Mouse (Mus musculus) hindbrain, embryonic 14.5 days (tissue): ENCODE data around the gene Slc22a3. TPM values are rescaled to one million over a fixed set of nuclear protein-coding genes. Genes with fewer than 3 reads are reported as not detected.

Source experiments
- ATAC-seq: fragments of 200-750 bp; cut with Nextera tagmentation; 2 replicates; pipeline ENCODE4 v1.8.0; 2017; ENCODE audit warnings: moderate number of reproducible peaks, mild to moderate bottlenecking, moderate TSS enrichment, moderate library complexity; ENCODE audit not compliant: low FRiP score
- DNase-seq: peaks from one replicate; pipeline ENCODE4 v3.0.0-alpha.2; 2015; ENCODE audit warnings: low spot score
- H3K27ac ChIP-seq: fragments of 300-500 bp; sonication (generic); 2 replicates; pipeline ENCODE4 v1.5.1; 2014; ENCODE audit warnings: mild to moderate bottlenecking, moderate library complexity
- H3K27me3 ChIP-seq: fragments of 300-500 bp; sonication (generic); 2 replicates; pipeline ENCODE4 v1.6.1; 2014; ENCODE audit warnings: mild to moderate bottlenecking, low read length, mixed read lengths; ENCODE audit not compliant: control insufficient read depth, insufficient read depth
- H3K36me3 ChIP-seq: fragments of 300-500 bp; sonication (generic); replicated peaks from 2 replicates; pipeline ENCODE4 v1.6.1; 2014; ENCODE audit not compliant: control insufficient read depth, insufficient read depth
- H3K4me1 ChIP-seq: fragments of 300-500 bp; sonication (generic); replicated peaks from 2 replicates; pipeline ENCODE4 v1.6.1; 2014; ENCODE audit warnings: antibody characterized with exemption, low read length, mixed read lengths; ENCODE audit not compliant: control insufficient read depth, insufficient read depth
- H3K4me2 ChIP-seq: fragments of 300-500 bp; sonication (generic); replicated peaks from 2 replicates; pipeline ENCODE4 v1.6.1; 2014; ENCODE audit warnings: mild to moderate bottlenecking, moderate library complexity
- H3K4me3 ChIP-seq: fragments of 300-500 bp; sonication (generic); replicated peaks from 2 replicates; pipeline ENCODE4 v1.5.1; 2014; ENCODE audit warnings: mild to moderate bottlenecking, low read length
- H3K9ac ChIP-seq: fragments of 300-500 bp; sonication (generic); 2 replicates; pipeline ENCODE4 v1.6.1; 2014
- H3K9me3 ChIP-seq: fragments of 300-500 bp; sonication (generic); 2 replicates; pipeline ENCODE4 v1.6.1; 2016; ENCODE audit warnings: low read length; ENCODE audit not compliant: control insufficient read depth
- WGBS: fragments of 180-500 bp; shearing (Covaris S2); extraction: QIAGEN DNeasy Blood & Tissue Kit; methylation state at CpG from one replicate; pipeline ENCODE4 v1.1.7; 2014; 5-methylcytosine and 5-hydroxymethylcytosine counted together
- polyA plus RNA-seq: library from polyadenylated mRNA; unstranded; fragments of >200 nt; fragmentation: Nextera tagmentation; extraction: Ambion mirVana; gene quantifications from 2 replicates; pipeline ENCODE4 v1.2.1, GENCODE M21; 2014

Gene Slc22a3
- polyA plus RNA-seq, 1 experiment from 2014 or later, result 0.82 TPM

DNA sequence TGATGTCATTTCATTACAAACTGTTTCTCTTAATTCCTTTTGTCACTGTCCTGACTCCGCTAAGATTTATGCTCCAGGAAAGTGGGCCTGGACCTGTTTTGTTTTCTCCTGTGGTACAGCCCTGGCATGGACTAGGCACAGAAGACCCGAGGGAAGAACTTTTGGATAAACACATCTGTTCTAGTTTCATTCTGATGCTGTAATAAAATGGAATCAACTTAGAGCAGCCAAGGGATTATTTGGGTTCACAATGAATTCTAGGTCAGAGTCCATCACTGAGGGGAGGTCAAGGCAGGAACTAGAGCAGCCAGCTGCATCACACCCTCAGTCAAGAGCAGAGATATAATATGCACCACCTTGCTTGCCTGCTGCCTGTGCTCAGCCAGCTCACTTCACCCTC is 119.7 kb downstream of the Slc22a3 start:
- ATAC-seq (no peak), DNase-seq (no peak)
- H3K36me3 ChIP-seq, result no peaks in the 10 kb centered on the region
- no peak overlapping the region for H3K27ac ChIP-seq
- no peaks in the 10 kb centered on the region for H3K27me3 ChIP-seq
- no peak overlapping the region for H3K4me2 ChIP-seq
- 89% methylated on average over 2 of the region's 2 CpGs for WGBS
- H3K9me3 ChIP-seq, result no peaks in the 10 kb centered on the region
- no peak overlapping the region for H3K4me3 ChIP-seq
- H3K4me1 ChIP-seq, result no peaks in the 10 kb centered on the region
- no peak overlapping the region for H3K9ac ChIP-seq

DNA sequence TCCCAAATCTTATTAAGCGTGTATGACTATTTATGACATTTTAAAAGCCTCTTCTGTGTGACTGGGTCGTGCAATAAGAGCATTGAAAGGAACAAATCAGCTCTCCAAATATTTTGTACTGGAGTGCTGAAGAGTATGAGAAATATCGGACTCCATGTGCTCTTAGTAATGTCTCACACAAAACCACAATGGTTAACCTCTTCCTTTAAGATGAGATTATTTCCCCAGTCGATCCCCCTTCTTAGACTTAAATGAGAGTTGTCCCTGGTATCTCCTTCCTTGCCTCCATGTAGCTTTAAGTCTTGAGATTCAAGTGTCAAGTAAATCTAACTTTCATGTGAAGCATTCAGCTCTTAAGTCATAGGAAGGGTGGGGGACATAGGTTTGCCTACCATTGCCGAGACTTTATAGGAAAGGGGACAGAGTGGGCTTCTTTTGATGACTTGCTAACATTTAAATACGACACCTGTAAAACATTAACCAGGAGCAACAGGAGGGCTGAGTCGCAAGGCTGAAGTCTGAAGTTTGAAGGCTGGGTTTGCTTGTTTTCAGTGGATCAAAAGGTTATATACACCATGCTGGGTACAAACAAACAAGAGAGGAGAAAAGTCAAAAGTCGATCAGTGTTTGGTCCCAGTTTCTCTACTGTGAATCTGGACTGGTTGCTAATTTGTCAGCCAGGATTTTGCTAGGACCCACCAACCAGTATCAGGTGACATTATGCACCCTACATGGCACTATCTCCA is 122.3 kb downstream of the Slc22a3 start:
- Histone ChIP-seq H3K9ac (no peak overlapping the region), H3K9me3 (no peaks in the 10 kb centered on the region), H3K4me3 (no peak overlapping the region), H3K4me2 (no peak overlapping the region), H3K36me3 (no peaks in the 10 kb centered on the region), H3K27ac (no peak overlapping the region), H3K4me1 (no peaks in the 10 kb centered on the region), H3K27me3 (no peaks in the 10 kb centered on the region)
- ATAC-seq (no peak), DNase-seq (no peak)
- WGBS, result 68% methylated on average over 8 of the region's 8 CpGs

DNA sequence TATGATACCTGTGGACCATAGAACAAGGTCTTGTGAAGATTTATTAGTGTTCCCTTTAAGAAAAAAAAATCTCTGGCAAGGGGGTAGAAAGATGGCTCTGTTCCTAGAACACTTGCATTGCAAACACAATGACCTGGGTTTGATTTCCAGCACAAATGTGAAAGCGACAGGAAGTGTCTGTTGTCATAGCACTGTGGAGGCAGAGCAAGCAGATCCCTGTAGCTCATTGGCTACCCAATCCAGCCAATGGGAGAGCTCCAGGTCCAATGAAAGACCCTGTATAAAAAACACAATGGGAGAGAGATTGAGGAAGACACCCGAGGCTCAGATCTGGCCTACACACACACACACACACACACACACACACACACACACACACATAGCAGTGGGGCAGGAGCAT is 125.0 kb downstream of the Slc22a3 start:
- H3K4me1 ChIP-seq, result no peaks in the 10 kb centered on the region
- no peak overlapping the region for H3K27ac ChIP-seq
- ATAC-seq (peak; percentile 85), DNase-seq (peak; percentile 27)
- no peak overlapping the region for H3K4me2 ChIP-seq
- WGBS, result 17% methylated on average over 2 of the region's 2 CpGs
- H3K9me3 ChIP-seq, result no peaks in the 10 kb centered on the region
- no peak overlapping the region for H3K4me3 ChIP-seq
- no peak overlapping the region for H3K9ac ChIP-seq
- H3K27me3 ChIP-seq, result no peaks in the 10 kb centered on the region
- H3K36me3 ChIP-seq, result no peaks in the 10 kb centered on the region

DNA sequence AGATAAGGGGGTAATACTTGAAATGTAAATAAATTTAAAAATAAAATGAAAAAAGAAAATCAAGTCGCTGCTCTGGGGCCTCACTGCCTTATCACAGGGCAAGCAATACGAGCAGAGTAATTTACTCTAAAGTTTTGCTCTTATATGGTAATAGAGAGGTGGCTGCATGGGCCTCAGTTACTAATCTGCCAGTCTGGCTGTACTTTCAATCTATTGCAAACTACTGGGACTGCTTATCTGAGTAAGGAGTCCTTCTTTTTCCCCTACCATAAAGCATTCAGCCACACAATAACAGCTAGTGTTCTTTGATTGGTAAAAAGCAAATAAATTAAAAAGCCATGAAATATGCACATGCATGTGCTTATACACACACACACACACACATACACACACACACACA is 125.9 kb downstream of the Slc22a3 start:
- no peak for ATAC-seq
- Histone ChIP-seq H3K4me2 (no peak overlapping the region), H3K4me3 (no peak overlapping the region), H3K9ac (no peak overlapping the region), H3K9me3 (no peaks in the 10 kb centered on the region), H3K4me1 (no peaks in the 10 kb centered on the region), H3K27ac (no peak overlapping the region), H3K27me3 (no peaks in the 10 kb centered on the region), H3K36me3 (no peaks in the 10 kb centered on the region)
- DNase-seq, result no peak
- WGBS, result 94% methylated on average over 2 of the region's 2 CpGs

DNA sequence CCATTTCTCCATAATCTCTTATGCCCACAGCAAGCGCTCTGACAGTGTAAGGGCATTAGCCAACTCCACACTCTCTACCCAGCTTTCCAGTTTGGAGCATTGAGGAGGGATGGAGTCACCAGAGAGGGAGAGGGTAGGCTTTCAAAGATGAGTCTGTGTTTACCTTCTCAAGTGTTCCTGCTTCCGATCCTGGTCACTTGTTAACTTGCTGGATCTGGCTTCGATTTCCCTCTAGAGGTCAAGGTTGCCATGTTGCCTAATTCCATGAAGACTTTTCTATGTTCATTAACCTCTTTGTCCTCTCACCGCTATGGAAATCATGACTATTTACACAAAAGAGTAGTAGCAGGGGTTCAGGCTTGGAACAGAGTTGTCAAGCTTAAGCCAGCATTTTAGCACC is 127.2 kb downstream of the Slc22a3 start:
- Histone ChIP-seq H3K4me1 (no peaks in the 10 kb centered on the region), H3K4me3 (no peak overlapping the region), H3K4me2 (no peak overlapping the region), H3K36me3 (no peaks in the 10 kb centered on the region), H3K27me3 (no peaks in the 10 kb centered on the region), H3K9me3 (no peaks in the 10 kb centered on the region), H3K27ac (no peak overlapping the region), H3K9ac (no peak overlapping the region)
- DNase-seq (no peak), ATAC-seq (no peak)
- WGBS, result 90% methylated on average over 4 of the region's 4 CpGs

DNA sequence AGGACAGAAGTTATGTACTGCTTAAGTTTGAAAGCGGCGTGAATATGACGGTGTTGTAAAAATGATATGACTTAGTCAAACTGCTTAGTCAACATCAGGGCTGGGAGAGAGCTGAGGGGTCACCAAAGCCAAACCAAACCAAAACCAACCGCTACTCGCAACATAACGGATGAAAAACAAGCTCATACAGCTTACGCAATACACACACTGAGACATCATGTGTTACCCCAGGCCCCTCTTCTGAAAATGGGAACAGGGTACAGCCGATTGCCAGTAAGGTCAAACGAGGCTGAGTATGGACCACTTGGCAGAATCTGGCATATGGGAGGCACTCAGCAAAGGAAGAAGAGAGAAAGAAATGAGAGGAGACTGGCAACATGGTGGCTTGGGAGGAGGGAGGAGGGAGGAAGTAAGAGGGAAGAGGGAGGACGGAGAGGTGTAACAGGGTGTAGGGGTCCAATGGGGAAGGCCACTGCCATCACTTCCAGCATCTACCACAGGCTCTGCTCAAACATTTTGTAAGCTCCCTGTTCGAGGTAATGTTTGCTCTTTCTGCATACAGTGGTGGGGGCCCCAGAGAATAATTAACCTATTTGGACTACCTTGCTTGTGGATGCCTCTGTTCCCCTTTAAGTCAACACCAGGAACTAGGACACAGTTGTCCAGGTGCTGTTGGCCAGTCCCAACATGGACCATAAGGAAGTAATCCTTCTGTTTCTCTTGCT is 129.4 kb downstream of the Slc22a3 start, which contains the start of gene Plg:
Gene Plg (plus strand): TSS at position 628 of the 725 bp plus-strand sequence.
- no peak within 1 kb of the TSS for H3K4me3 ChIP-seq
- H3K4me2 ChIP-seq, result no peak within 1 kb of the TSS
- H3K9me3 ChIP-seq, result no peaks in the 10 kb centered on the region
- no peaks in the 10 kb centered on the region for H3K36me3 ChIP-seq
- H3K9ac ChIP-seq, result no peak within 1 kb of the TSS
- H3K4me1 ChIP-seq, result no peaks in the 10 kb centered on the region
- no peak for ATAC-seq
- WGBS, result 93% methylated on average over 11 of the region's 11 CpGs
- H3K27ac ChIP-seq, result no peak within 1 kb of the TSS
- H3K27me3 ChIP-seq, result no peaks in the 10 kb centered on the region
- DNase-seq, result no peak

DNA sequence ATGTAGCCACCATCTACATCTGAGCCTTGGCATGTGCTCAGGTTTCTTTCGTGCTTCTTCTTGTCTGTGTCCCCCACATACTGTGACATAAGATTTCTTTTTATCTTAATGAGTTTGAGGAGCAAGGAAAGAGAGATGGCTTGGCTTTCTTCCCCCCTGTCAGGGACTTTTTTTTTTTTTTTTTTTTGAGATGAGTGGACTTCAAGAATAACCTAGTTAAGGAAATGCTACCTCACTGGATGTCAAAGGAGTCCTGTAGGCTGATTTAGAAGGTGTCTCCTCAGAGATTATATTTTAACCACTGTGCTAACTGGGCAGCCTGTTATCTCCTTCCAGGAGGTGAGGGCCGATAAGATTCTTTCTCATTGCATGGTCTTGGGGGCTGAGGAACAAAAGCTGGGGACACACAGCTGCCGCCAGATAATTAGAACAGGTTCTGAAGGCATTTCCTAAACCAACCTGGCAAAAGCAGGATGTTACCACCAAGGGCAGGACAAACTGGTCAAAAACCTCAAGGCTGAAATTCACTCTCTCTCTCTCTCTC is 133.8 kb downstream of the Slc22a3 start:
- Histone ChIP-seq H3K4me1 (peaks cover 6% of the 10 kb centered on the region; the same call in 1 of the 2 replicates), H3K27ac (no peak overlapping the region), H3K27me3 (no peaks in the 10 kb centered on the region), H3K9ac (no peak overlapping the region), H3K9me3 (no peaks in the 10 kb centered on the region), H3K4me2 (no peak overlapping the region), H3K4me3 (no peak overlapping the region), H3K36me3 (no peaks in the 10 kb centered on the region)
- WGBS, result 79% methylated on average over 3 of the region's 3 CpGs
- DNase-seq (no peak), ATAC-seq (no peak)

DNA sequence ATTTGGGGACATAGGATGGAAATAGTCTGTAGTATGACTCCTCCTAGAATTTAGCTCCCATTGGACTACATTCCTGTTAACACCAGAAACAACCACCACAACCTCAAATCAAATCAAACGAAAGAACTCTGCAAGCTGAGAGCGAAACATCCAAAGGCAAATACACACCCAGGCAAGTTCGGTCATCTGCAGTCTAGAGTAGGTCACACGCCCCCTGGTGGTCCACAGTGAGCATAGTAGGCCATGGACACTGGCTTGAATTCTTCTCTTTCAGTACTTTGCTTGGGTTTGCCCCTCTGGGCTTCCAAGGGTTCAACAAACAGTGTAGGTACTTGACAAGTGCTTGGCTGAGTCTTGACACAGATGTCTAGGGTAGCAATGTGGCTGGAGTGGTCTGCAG is 135.5 kb downstream of the Slc22a3 start:
- no peaks in the 10 kb centered on the region for H3K27me3 ChIP-seq
- peaks cover 6% of the 10 kb centered on the region; the same call in 1 of the 2 replicates for H3K4me1 ChIP-seq
- H3K9me3 ChIP-seq, result no peaks in the 10 kb centered on the region
- H3K27ac ChIP-seq, result no peak overlapping the region
- ATAC-seq (peak; percentile 32; the same call in 1 of the 2 replicates), DNase-seq (peak; percentile 66)
- no peak overlapping the region for H3K9ac ChIP-seq
- 24% methylated on average over 4 of the region's 4 CpGs for WGBS
- no peak overlapping the region for H3K4me3 ChIP-seq
- H3K4me2 ChIP-seq, result 0 out of 2 replicates have a peak overlapping the region, but pooled peaks have one; percentile 24
- no peaks in the 10 kb centered on the region for H3K36me3 ChIP-seq

DNA sequence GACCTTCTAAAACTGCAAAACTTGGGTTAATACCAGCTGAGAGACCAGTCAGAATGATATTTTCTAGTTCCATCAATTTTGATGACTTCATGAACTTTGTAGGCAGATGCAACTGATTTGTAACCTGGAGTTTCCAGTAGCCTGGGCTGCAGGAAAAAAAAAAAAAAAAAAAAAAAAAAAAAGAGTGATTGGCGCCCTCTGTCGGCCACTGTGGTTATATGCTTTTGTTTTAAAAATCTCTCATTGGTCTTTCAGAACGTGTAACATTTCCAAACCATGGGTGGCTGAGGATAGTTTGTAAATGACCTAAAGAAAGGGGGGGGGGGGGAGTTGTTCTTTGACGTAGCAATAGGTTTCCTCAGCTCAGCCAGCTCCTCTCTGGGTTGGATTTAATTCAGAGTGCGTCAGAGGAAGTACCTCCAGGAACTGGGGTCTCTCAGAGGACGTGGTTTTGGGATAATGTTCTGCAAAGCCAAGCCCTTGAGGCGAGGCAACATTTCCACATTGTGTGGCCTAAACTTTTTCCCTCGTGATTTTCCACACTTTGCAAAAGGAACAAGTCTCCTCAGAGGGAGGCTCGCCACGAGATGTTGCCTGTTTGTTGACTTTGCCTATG is 136.1 kb downstream of the Slc22a3 start:
- WGBS, result 40% methylated on average over 10 of the region's 10 CpGs
- DNase-seq (peak; percentile 63), ATAC-seq (no peak)
- Histone ChIP-seq H3K4me3 (no peak overlapping the region), H3K36me3 (no peaks in the 10 kb centered on the region), H3K9me3 (no peaks in the 10 kb centered on the region), H3K4me1 (peaks cover 6% of the 10 kb centered on the region; the same call in 1 of the 2 replicates), H3K27ac (no peak overlapping the region), H3K9ac (no peak overlapping the region), H3K4me2 (0 out of 2 replicates have a peak overlapping the region, but pooled peaks have one; percentile 24), H3K27me3 (no peaks in the 10 kb centered on the region)
